Mouse (Mus musculus) naive thymus-derived CD4-positive, alpha-beta T cell, adult 5 months (primary cell): ENCODE data around the gene Nop14. TPM values are rescaled to one million over a fixed set of nuclear protein-coding genes. Genes with fewer than 3 reads are reported as not detected.

Source experiments
- polyA plus RNA-seq: library from polyadenylated mRNA; unstranded; fragments of 100-300 nt; shearing (Covaris generic); gene quantifications from one replicate; pipeline ENCODE4 v1.2.1, GENCODE M21; 2017

The Nop14 gene
- 69.5 TPM for polyA plus RNA-seq

GRCm38 (mm10) chr5:34659686-34660590, at the start of gene Nop14, which contains the start of gene Grk4:
Gene Nop14, minus strand, starts transcription at chr5:34660148.
Gene Grk4, plus strand, starts transcription at chr5:34660379.

GRCm38 (mm10) chr5:34636481-34637287, 23.3 kb downstream of the Nop14 start, which contains the start of gene Mfsd10:
Gene Mfsd10, minus strand, starts transcription at chr5:34637212.

Other genes with a start within 250 kb of the Nop14 start
- gene Tnip2, start 146.2 kb downstream of the Nop14 start, polyA plus RNA-seq = 46.5 TPM
- 3.2 TPM for gene Sh3bp2, start 134.3 kb downstream of the Nop14 start, polyA plus RNA-seq
- 301 TPM for gene Add1, start 86.5 kb downstream of the Nop14 start, polyA plus RNA-seq
- 56.5 TPM for gene Mfsd10, start 22.9 kb downstream of the Nop14 start, polyA plus RNA-seq
- 4.9 TPM for gene Grk4, start 231 bp upstream of the Nop14 start, polyA plus RNA-seq
- gene Htt, start 101.6 kb upstream of the Nop14 start, polyA plus RNA-seq = 21.4 TPM
- gene Msantd1, start 247.9 kb upstream of the Nop14 start, polyA plus RNA-seq = 0.50 TPM